Mouse (Mus musculus): ENCODE measurements at regions not wholly inside any gene's neighbourhood (a gene's known extent, or its start where the extent isn't known, plus 50 kb on each side); places are given as distances from the start of the nearest gene placed in this dataset.

DNA sequence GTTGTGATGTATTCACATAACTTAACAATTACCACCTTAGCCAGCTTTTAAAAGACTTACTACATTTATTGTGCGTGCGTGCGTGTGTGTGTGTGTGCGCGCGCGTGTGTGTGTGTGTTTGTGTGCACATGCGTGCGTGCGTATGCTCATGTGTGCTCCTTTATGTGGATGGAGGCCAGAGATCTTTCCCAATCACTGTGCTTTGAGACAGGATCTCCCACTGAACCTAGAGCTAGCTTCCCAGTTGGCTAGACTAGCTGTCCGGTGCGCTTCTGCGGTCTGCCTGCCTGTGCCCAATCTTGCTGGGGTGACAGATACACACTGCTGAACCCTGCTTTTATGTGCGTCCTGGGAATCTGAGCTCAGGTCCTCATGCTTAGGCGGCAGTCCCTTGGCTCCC, 50.1 kb upstream of the Arhgap29 start:
- H3K9ac ChIP-seq (replicated peaks): no peak overlapping the region
- H3K9me3 ChIP-seq: no peaks in the 10 kb centered on the region
- H3K36me3 ChIP-seq: no peaks in the 10 kb centered on the region
- no peak overlapping the region for H3K4me2 ChIP-seq (replicated peaks)
- ATAC-seq (replicated peaks): no peak
- H3K27me3 ChIP-seq: no peaks in the 10 kb centered on the region
- H3K27ac ChIP-seq (replicated peaks): no peak overlapping the region
- 93% methylated on average over 15 of the region's 15 CpGs for WGBS
- no peak overlapping the region for H3K4me3 ChIP-seq
- H3K4me1 ChIP-seq: no peaks in the 10 kb centered on the region

DNA sequence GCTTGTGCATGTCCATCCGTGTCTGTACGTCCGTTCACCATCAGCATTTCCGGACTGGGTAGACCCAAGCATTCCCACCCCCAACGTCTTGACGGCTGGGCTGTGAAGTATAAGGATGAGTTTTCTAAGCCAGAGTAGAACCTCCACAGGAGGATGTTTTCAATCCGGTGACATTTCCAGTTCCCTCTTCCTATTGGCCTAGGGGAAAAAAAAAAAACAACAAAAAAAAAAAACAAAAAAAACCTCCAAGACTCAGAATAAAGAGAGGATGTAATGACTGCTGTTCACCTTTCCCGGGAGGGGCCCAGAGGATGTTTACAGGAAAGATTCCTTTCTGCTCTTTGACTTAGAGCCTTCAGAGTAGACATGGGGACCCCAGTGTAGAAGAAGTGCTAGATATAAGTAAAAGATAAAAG, 51.9 kb upstream of the Arhgap29 start:
- Histone ChIP-seq H3K9ac (replicated peaks) (no peak overlapping the region), H3K4me2 (replicated peaks) (no peak overlapping the region), H3K9me3 (no peaks in the 10 kb centered on the region), H3K27ac (replicated peaks) (no peak overlapping the region), H3K4me3 (no peak overlapping the region), H3K36me3 (no peaks in the 10 kb centered on the region), H3K4me1 (no peaks in the 10 kb centered on the region), H3K27me3 (no peaks in the 10 kb centered on the region)
- WGBS: 80% methylated on average over 8 of the region's 8 CpGs
- no peak for ATAC-seq (replicated peaks)

DNA sequence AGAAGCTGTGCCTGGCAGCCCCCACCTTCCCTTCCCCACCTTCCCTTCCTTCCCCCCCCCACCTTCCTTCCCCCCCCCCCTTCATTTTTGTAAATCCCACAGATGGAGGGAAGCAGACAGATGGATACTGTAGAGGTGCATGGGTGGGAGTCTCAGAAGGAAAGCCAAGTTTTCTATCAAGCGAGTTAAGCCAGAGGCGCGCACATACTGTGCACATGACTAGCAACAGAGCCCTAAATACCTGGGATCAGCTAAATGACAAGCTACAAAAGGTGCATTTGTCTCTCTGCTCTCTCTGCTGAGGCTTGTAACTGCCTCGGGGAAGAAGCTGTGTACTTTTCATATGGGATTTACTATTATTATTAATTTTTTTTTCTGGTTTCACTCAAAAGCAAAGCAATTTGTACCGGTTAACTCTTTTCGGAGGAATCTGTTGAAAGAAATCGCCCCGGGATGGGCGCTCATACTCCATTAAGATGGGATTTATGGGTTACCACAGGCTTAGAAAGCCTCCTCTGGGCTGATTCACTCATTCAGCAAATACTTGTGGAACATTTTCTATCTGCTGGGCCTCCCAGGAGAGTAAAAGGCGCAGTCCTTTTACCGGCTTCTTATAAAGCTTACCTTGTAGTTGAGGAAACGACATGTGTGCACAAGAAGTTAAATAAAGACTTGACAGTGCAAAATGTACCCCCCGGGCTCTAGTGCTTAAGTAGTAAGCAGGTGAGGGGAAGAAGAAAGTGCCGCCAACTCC, 54.3 kb upstream of the Arhgap29 start:
- no peaks in the 10 kb centered on the region for H3K27me3 ChIP-seq
- H3K36me3 ChIP-seq: no peaks in the 10 kb centered on the region
- H3K9me3 ChIP-seq: no peaks in the 10 kb centered on the region
- ATAC-seq (replicated peaks): no peak
- no peak overlapping the region for H3K4me2 ChIP-seq (replicated peaks)
- H3K4me1 ChIP-seq: no peaks in the 10 kb centered on the region
- no peak overlapping the region; the same call in 1 of the 2 replicates for H3K27ac ChIP-seq (replicated peaks)
- H3K4me3 ChIP-seq: no peak overlapping the region
- 78% methylated on average over 14 of the region's 14 CpGs for WGBS
- no peak overlapping the region for H3K9ac ChIP-seq (replicated peaks)

DNA sequence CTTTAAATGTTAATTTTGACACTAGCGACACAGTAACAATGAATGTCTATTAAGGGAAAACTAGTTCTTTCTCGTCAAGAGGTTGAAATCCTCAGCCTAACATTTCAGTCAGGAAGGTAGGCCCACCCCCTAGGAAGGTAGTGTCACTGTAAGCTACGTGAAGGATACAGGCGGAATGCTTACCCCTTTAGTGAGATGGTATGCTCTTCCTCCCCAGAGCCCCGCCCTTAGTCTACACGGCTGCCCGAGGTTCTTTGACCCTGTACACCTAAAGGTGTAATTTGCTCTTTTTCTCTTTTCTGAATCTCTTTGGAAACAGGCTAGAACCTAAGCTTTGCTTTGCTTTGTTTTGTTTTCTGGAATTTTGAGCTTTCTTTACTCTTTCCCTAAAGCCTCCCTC, 58.7 kb upstream of the Arhgap29 start:
- H3K36me3 ChIP-seq: no peaks in the 10 kb centered on the region
- WGBS: 79% methylated on average over 7 of the region's 7 CpGs
- no peak overlapping the region for H3K4me2 ChIP-seq (replicated peaks)
- 0 out of 2 replicates have a peak, but pooled peaks cover 3% of the 10 kb centered on the region for H3K4me1 ChIP-seq
- H3K27me3 ChIP-seq: no peaks in the 10 kb centered on the region
- no peaks in the 10 kb centered on the region for H3K9me3 ChIP-seq
- no peak overlapping the region for H3K4me3 ChIP-seq
- no peak overlapping the region for H3K9ac ChIP-seq (replicated peaks)
- ATAC-seq (replicated peaks): no peak
- no peak overlapping the region for H3K27ac ChIP-seq (replicated peaks)

DNA sequence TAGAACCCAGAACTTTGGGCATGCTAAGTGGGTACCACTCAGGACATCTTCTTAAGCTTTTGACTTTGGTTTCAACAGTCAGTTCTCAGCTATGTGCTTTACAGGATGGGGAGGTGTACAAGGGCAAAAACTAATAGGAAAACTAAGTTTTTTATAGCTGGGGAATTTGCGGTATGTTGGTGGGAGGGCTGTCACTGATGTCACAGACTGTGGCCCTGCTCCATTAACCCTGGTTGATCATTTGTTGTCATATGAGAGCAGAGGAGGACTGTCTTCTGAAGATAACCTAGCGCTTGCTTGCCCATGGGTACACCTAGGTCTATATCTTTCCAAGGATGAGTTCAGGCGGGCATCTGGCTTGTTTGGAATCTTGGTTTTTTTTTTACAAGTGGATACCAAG, 59.7 kb upstream of the Arhgap29 start:
- 95% methylated on average over 3 of the region's 3 CpGs for WGBS
- no peak overlapping the region for H3K4me2 ChIP-seq (replicated peaks)
- no peak overlapping the region for H3K27ac ChIP-seq (replicated peaks)
- no peaks in the 10 kb centered on the region for H3K36me3 ChIP-seq
- H3K4me1 ChIP-seq: 0 out of 2 replicates have a peak, but pooled peaks cover 3% of the 10 kb centered on the region
- no peaks in the 10 kb centered on the region for H3K9me3 ChIP-seq
- no peak for ATAC-seq (replicated peaks)
- H3K27me3 ChIP-seq: no peaks in the 10 kb centered on the region
- H3K9ac ChIP-seq (replicated peaks): no peak overlapping the region
- H3K4me3 ChIP-seq: no peak overlapping the region

- Histone ChIP-seq H3K27ac (replicated peaks) (no peak overlapping the region), H3K4me2 (replicated peaks) (no peak overlapping the region), H3K9me3 (no peaks in the 10 kb centered on the region), H3K27me3 (peaks cover 8% of the 10 kb centered on the region), H3K4me1 (peaks cover 3% of the 10 kb centered on the region; the same call in 1 of the 2 replicates), H3K36me3 (no peaks in the 10 kb centered on the region), H3K9ac (replicated peaks) (no peak overlapping the region), H3K4me3 (no peak overlapping the region)
- 57% methylated on average over 9 of the region's 9 CpGs for WGBS
- no peak for ATAC-seq (replicated peaks)
Measured at GRCm38 (mm10) chr3:121891338-121891737, 61.0 kb upstream of the Arhgap29 start.

DNA sequence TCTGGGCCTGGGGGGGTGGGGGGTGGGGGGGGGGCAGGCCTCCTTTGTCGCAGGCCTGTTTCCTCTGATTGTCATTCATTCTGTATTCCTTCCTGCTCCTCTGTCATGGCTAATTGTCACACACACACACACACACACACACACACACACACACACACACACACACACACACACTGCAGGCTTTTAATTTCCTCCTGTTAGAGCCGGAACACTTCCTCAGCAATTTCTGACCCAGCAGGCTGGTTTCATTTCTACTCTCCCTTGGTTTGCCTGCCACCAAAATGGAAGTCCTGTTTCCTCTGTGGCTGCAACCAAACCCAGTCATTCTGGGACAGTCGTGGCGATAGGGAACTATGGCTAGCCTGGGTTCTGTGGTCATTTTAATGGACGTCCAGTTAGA, 61.8 kb upstream of the Arhgap29 start:
- Histone ChIP-seq H3K36me3 (no peaks in the 10 kb centered on the region), H3K4me2 (replicated peaks) (no peak overlapping the region), H3K27ac (replicated peaks) (no peak overlapping the region), H3K9ac (replicated peaks) (no peak overlapping the region), H3K27me3 (peaks cover 14% of the 10 kb centered on the region), H3K9me3 (no peaks in the 10 kb centered on the region), H3K4me1 (peaks cover 3% of the 10 kb centered on the region; the same call in 1 of the 2 replicates), H3K4me3 (no peak overlapping the region)
- 39% methylated on average over 5 of the region's 5 CpGs for WGBS
- ATAC-seq (replicated peaks): no peak

DNA sequence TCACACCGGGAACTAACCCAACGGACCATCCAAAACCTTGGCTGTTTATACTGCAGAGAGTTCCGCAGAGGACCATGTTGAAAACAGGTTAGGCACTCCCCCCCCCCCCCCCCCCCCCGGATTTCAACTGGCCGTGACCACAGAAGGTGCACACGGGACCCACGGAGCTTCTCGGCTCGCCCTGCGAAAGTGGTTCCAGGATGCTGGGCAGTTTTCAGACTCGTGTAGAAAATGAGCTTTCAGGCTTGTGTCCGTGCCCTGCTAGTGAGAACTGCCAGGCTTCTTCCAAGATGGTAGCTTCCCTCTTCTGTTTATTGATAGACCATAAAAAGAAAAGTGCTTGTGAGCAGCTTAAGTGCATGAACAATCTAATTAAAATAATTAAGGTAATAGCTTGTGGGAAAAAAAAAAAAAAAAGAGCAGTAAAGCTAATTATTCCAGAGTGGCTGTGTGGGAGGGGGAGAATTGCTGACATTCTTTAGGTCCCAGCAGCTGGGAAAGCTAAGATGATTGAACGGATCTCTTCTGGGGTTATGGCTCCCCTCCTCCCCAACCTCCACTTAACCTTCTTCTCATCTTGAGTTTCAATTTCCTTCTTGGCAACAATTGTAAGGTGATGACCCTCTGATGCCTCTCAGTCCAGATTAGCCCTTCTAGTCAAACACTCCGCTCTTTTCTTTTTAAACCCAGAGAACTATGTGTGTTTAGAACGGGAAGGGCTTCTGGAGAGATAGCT, 65.3 kb upstream of the Arhgap29 start:
- no peak overlapping the region for H3K9ac ChIP-seq (replicated peaks)
- H3K27ac ChIP-seq (replicated peaks): no peak overlapping the region
- H3K9me3 ChIP-seq: no peaks in the 10 kb centered on the region
- peaks cover 7% of the 10 kb centered on the region; the same call in 1 of the 2 replicates for H3K4me1 ChIP-seq
- H3K4me2 ChIP-seq (replicated peaks): no peak overlapping the region
- no peak overlapping the region for H3K4me3 ChIP-seq
- 20% methylated on average over 15 of the region's 15 CpGs for WGBS
- H3K36me3 ChIP-seq: no peaks in the 10 kb centered on the region
- no peak for ATAC-seq (replicated peaks)
- peaks cover 15% of the 10 kb centered on the region for H3K27me3 ChIP-seq

DNA sequence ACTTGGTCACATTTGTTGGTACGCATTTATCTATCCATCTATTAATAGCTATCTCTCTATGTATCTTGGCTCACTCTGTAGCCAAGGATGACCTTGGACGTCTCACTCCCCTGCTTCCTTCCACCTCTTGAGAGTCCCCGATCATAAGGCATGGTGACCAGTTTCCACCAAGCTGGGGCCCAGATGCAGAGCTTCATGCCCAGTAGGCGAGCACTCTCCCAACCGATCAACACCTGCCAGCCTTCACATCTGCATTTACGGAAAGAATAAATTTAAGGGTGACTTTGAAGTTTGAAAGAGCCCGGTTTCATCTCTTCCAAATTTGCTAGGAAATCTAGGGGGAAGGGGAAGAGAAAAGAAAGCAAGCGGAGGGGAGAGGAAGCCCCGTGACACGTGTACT, 66.0 kb upstream of the Arhgap29 start:
- Histone ChIP-seq H3K27me3 (peaks cover 15% of the 10 kb centered on the region), H3K27ac (replicated peaks) (no peak overlapping the region), H3K4me1 (peaks cover 7% of the 10 kb centered on the region; the same call in 1 of the 2 replicates), H3K36me3 (no peaks in the 10 kb centered on the region), H3K4me3 (no peak overlapping the region), H3K4me2 (replicated peaks) (no peak overlapping the region), H3K9me3 (no peaks in the 10 kb centered on the region), H3K9ac (replicated peaks) (no peak overlapping the region)
- no peak for ATAC-seq (replicated peaks)
- WGBS: 41% methylated on average over 10 of the region's 10 CpGs

- Histone ChIP-seq H3K4me3 (no peak overlapping the region), H3K27ac (replicated peaks) (no peak overlapping the region), H3K4me1 (peaks cover 4% of the 10 kb centered on the region; the same call in 1 of the 2 replicates), H3K9ac (replicated peaks) (no peak overlapping the region), H3K9me3 (no peaks in the 10 kb centered on the region), H3K36me3 (no peaks in the 10 kb centered on the region), H3K4me2 (replicated peaks) (0 out of 2 replicates have a peak overlapping the region, but pooled peaks have one; percentile 8), H3K27me3 (peaks cover 15% of the 10 kb centered on the region)
- peak; percentile 61 for ATAC-seq (replicated peaks)
- WGBS: 13% methylated on average over 10 of the region's 10 CpGs
Measured at GRCm38 (mm10) chr3:121885265-121886178, 66.8 kb upstream of the Arhgap29 start.

GRCm38 (mm10) chr3:121884328-121885248, 67.8 kb upstream of the Arhgap29 start:
- 25% methylated on average over 18 of the region's 18 CpGs for WGBS
- Histone ChIP-seq H3K9me3 (no peaks in the 10 kb centered on the region), H3K4me3 (no peak overlapping the region)

More at GRCm38 (mm10) chr3:121884328-121885248, 67.8 kb upstream of the Arhgap29 start:
- peak; percentile 81 for ATAC-seq (replicated peaks)
- 0 out of 2 replicates have a peak overlapping the region, but pooled peaks have one; percentile 8 for H3K4me2 ChIP-seq (replicated peaks)
- no peak overlapping the region for H3K9ac ChIP-seq (replicated peaks)
- H3K27ac ChIP-seq (replicated peaks): no peak overlapping the region
- peaks cover 15% of the 10 kb centered on the region for H3K27me3 ChIP-seq
- H3K4me1 ChIP-seq: peaks cover 4% of the 10 kb centered on the region; the same call in 1 of the 2 replicates
- no peaks in the 10 kb centered on the region for H3K36me3 ChIP-seq

All from forebrain, embryonic 15.5 days (tissue).